Mouse (Mus musculus): ENCODE measurements around the gene Slc5a11.
A peak's percentile ranks its signal among the peaks of the same experiment; 100 is the strongest.

The Slc5a11 gene

GRCm38 (mm10) chr7:123212316-123212715 lies 2.3 kb upstream of the Slc5a11 start:
- no peak for DNase-seq (ENCODE audit: low read depth, low spot score)

- DNase-seq (ENCODE audit: low read depth, low spot score), result no peak
Measured at GRCm38 (mm10) chr7:123215138-123215537, 558 bp downstream of the Slc5a11 start.

GRCm38 (mm10) chr7:123217448-123218354 lies 3.1 kb downstream of the Slc5a11 start:
- DNase-seq (ENCODE audit: low read depth, low spot score), result no peak

- no peak for DNase-seq (ENCODE audit: low read depth, low spot score)
Measured at GRCm38 (mm10) chr7:123218620-123219019, 4.0 kb downstream of the Slc5a11 start.

GRCm38 (mm10) chr7:123219781-123220632 lies 5.4 kb downstream of the Slc5a11 start:
- DNase-seq (ENCODE audit: low read depth, low spot score), result peak; percentile 62

- no peak for DNase-seq (ENCODE audit: low read depth, low spot score)
Measured at GRCm38 (mm10) chr7:123220633-123220942, 6.0 kb downstream of the Slc5a11 start.

GRCm38 (mm10) chr7:123224076-123224475 lies 9.5 kb downstream of the Slc5a11 start:
- DNase-seq (ENCODE audit: low read depth, low spot score), result no peak

- no peak for DNase-seq (ENCODE audit: low read depth, low spot score)
Measured at GRCm38 (mm10) chr7:123225159-123225558, 10.6 kb downstream of the Slc5a11 start.

GRCm38 (mm10) chr7:123235449-123235848 lies 20.9 kb downstream of the Slc5a11 start:
- DNase-seq (ENCODE audit: low read depth, low spot score), result peak; percentile 65

- no peak for DNase-seq (ENCODE audit: low read depth, low spot score)
Measured at GRCm38 (mm10) chr7:123238621-123239020, 24.0 kb downstream of the Slc5a11 start.

- DNase-seq (ENCODE audit: low read depth, low spot score), result no peak
Measured at GRCm38 (mm10) chr7:123240064-123240463, 25.5 kb downstream of the Slc5a11 start.

- no peak for DNase-seq (ENCODE audit: low read depth, low spot score)
Measured at GRCm38 (mm10) chr7:123242241-123242640, 27.7 kb downstream of the Slc5a11 start.

- DNase-seq (ENCODE audit: low read depth, low spot score), result no peak
Measured at GRCm38 (mm10) chr7:123244833-123245232, 30.3 kb downstream of the Slc5a11 start.

- no peak for DNase-seq (ENCODE audit: low read depth, low spot score)
Measured at GRCm38 (mm10) chr7:123246504-123247084, 32.0 kb downstream of the Slc5a11 start.

- no peak for DNase-seq (ENCODE audit: low read depth, low spot score)
Measured at GRCm38 (mm10) chr7:123248166-123248565, 33.6 kb downstream of the Slc5a11 start.

GRCm38 (mm10) chr7:123251343-123251742 lies 36.8 kb downstream of the Slc5a11 start:
- no peak for DNase-seq (ENCODE audit: low read depth, low spot score)

GRCm38 (mm10) chr7:123253396-123253795 lies 38.8 kb downstream of the Slc5a11 start:
- no peak for DNase-seq (ENCODE audit: low read depth, low spot score)

- no peak for DNase-seq (ENCODE audit: low read depth, low spot score)
Measured at GRCm38 (mm10) chr7:123254196-123254970, 39.8 kb downstream of the Slc5a11 start.

GRCm38 (mm10) chr7:123258103-123258502 lies 43.5 kb downstream of the Slc5a11 start:
- no peak for DNase-seq (ENCODE audit: low read depth, low spot score)

- DNase-seq (ENCODE audit: low read depth, low spot score), result no peak
Measured at GRCm38 (mm10) chr7:123273056-123273455, 58.5 kb downstream of the Slc5a11 start.

- no peak for DNase-seq (ENCODE audit: low read depth, low spot score)
Measured at GRCm38 (mm10) chr7:123276568-123276967, 62.0 kb downstream of the Slc5a11 start.
